34 mouse cellular contexts compared by ENCODE assay signal in genomic region chr17:9397493-9397892, GRCm38 (mm10). TPM values are rescaled to one million over a fixed set of nuclear protein-coding genes. Genes with fewer than 3 reads are reported as not detected.
A peak's percentile ranks its signal among the peaks of the same experiment; 100 is the strongest.
DNase-seq lines count a peak whose midpoint lies in the region; ATAC-seq and TF ChIP-seq lines count a peak whose summit lies in the region.
"Had no signal": no experiment of that assay in that cellular context is flagged by ENCODE, and none has a peak within 500 bp of the region (broad histone marks: within the 10 kb centered on the region; RNA-seq: fewer than 3 reads in every experiment).

No protein-coding gene starts in this region.

- no peaks in the 10 kb centered on the region for H3K27me3 ChIP-seq in liver, embryonic 13.5 days
- no peaks in the 10 kb centered on the region for H3K27me3 ChIP-seq in liver, embryonic 12.5 days (replicated peaks)
- H3K27me3 ChIP-seq in liver, postnatal 0 days (ENCODE audit: insufficient read depth, low read length): no peaks in the 10 kb centered on the region
- H3K27me3 ChIP-seq: embryonic facial prominence, embryonic 13.5 days; forebrain, embryonic 12.5 days; forebrain, embryonic 15.5 days; heart, embryonic 13.5 days had no signal

- H3K36me3 ChIP-seq in liver, embryonic 13.5 days: no peaks in the 10 kb centered on the region
- H3K36me3 ChIP-seq in liver, embryonic 12.5 days: no peaks in the 10 kb centered on the region
- H3K36me3 ChIP-seq in liver, postnatal 0 days (replicated peaks; ENCODE audit: insufficient read depth, low read length): no peaks in the 10 kb centered on the region
- H3K36me3 ChIP-seq: embryonic facial prominence, embryonic 10.5 days; embryonic facial prominence, embryonic 13.5 days; forebrain, embryonic 12.5 days; forebrain, embryonic 15.5 days; heart, embryonic 10.5 days; heart, embryonic 13.5 days had no signal

- no peak overlapping the region for H3K27ac ChIP-seq in liver, embryonic 13.5 days
- H3K27ac ChIP-seq in liver, embryonic 12.5 days: no peak overlapping the region
- H3K27ac ChIP-seq in liver, postnatal 0 days (ENCODE audit: low read depth): no peak overlapping the region
- H3K27ac ChIP-seq: embryonic facial prominence, embryonic 10.5 days; embryonic facial prominence, embryonic 13.5 days; forebrain, embryonic 12.5 days; forebrain, embryonic 15.5 days; heart, adult 2 months; heart, embryonic 10.5 days; heart, embryonic 13.5 days; hindbrain, embryonic 14.5 days; hindbrain, postnatal 0 days had no signal

- 65% methylated on average over 7 of the region's 7 CpGs for WGBS in liver, embryonic 13.5 days (ENCODE audit: insufficient replicate concordance)
- WGBS in liver, embryonic 12.5 days (ENCODE audit: insufficient replicate concordance): 64% methylated on average over 7 of the region's 7 CpGs
- WGBS in liver, postnatal 0 days (ENCODE audit: insufficient replicate concordance): 57% methylated on average over 7 of the region's 7 CpGs

- DNase-seq in liver, embryonic 13.5 days: no peak
- DNase-seq in ZHBTc4 (ENCODE audit: low read depth, low spot score): peak; percentile 11
- no peak for DNase-seq in liver, postnatal 0 days
- DNase-seq in testis, postnatal 14 days (ENCODE audit: low spot score): no peak
- DNase-seq in kidney, postnatal 14 days: no peak
- DNase-seq in gastrocnemius, postnatal 25 days: no peak
- DNase-seq: adrenal gland, adult 2 months; adrenal gland, postnatal 14 days; B cell, adult 2 months; cerebellum, adult 11 months; cerebellum, adult 2 months; cerebellum, postnatal 10 days; cerebellum, postnatal 36 days; embryo, embryonic 11 days; gastrocnemius, postnatal 36 days; heart, adult 2 months; heart, postnatal 14 days; heart, postnatal 4 days had no signal

- H3K9ac ChIP-seq in liver, embryonic 13.5 days: no peak overlapping the region
- no peak overlapping the region for H3K9ac ChIP-seq in liver, embryonic 12.5 days
- no peak overlapping the region for H3K9ac ChIP-seq in liver, postnatal 0 days (replicated peaks)
- H3K9ac ChIP-seq: embryonic facial prominence, embryonic 13.5 days; forebrain, embryonic 12.5 days; forebrain, embryonic 15.5 days; heart, embryonic 13.5 days; hindbrain, embryonic 14.5 days had no signal

- peaks cover 3% of the 10 kb centered on the region; the same call in 1 of the 2 replicates for H3K4me1 ChIP-seq in liver, embryonic 13.5 days (replicated peaks)
- no peaks in the 10 kb centered on the region for H3K4me1 ChIP-seq in liver, embryonic 12.5 days
- no peaks in the 10 kb centered on the region for H3K4me1 ChIP-seq in liver, postnatal 0 days (ENCODE audit: insufficient read depth)
- H3K4me1 ChIP-seq: embryonic facial prominence, embryonic 10.5 days; forebrain, embryonic 12.5 days; heart, embryonic 10.5 days had no signal

- TF ChIP-seq CTCF in liver, postnatal 0 days (IDR thresholded peaks at IDR 0.05; ENCODE audit: low read depth): no peak

- no peak overlapping the region for H3K4me2 ChIP-seq in liver, embryonic 13.5 days
- H3K4me2 ChIP-seq in liver, embryonic 12.5 days: no peak overlapping the region
- H3K4me2 ChIP-seq in liver, postnatal 0 days (ENCODE audit: low read depth, low read length): peak overlapping the region; percentile 47
- H3K4me2 ChIP-seq: embryonic facial prominence, embryonic 13.5 days; forebrain, embryonic 12.5 days; forebrain, embryonic 15.5 days; heart, embryonic 13.5 days; hindbrain, embryonic 14.5 days had no signal

- ATAC-seq in liver, embryonic 13.5 days (ENCODE audit: low read depth): peak; percentile 39; the same call in 1 of the 2 replicates
- no peak for ATAC-seq in liver, embryonic 12.5 days
- peak; percentile 64; the same call in 1 of the 2 replicates for ATAC-seq in liver, postnatal 0 days
- ATAC-seq: forebrain, embryonic 15.5 days; hindbrain, postnatal 0 days had no signal

- no peaks in the 10 kb centered on the region for H3K9me3 ChIP-seq in liver, embryonic 13.5 days (replicated peaks)
- H3K9me3 ChIP-seq in liver, embryonic 12.5 days (replicated peaks): no peaks in the 10 kb centered on the region
- H3K9me3 ChIP-seq in liver, postnatal 0 days (ENCODE audit: low read length): no peaks in the 10 kb centered on the region
- H3K9me3 ChIP-seq: embryonic facial prominence, embryonic 10.5 days; embryonic facial prominence, embryonic 13.5 days; forebrain, embryonic 12.5 days; heart, embryonic 10.5 days; heart, embryonic 13.5 days had no signal

- H3K4me3 ChIP-seq in liver, embryonic 13.5 days (replicated peaks): no peak overlapping the region
- H3K4me3 ChIP-seq in liver, embryonic 12.5 days: no peak overlapping the region
- no peak overlapping the region for H3K4me3 ChIP-seq in liver, postnatal 0 days (ENCODE audit: low read depth, low read length)
- H3K4me3 ChIP-seq: embryonic facial prominence, embryonic 10.5 days; embryonic facial prominence, embryonic 13.5 days; erythroblast, embryonic 14.5 days; forebrain, embryonic 12.5 days; forebrain, embryonic 15.5 days; heart, adult 2 months; heart, embryonic 10.5 days; heart, embryonic 13.5 days had no signal

- TF ChIP-seq EP300 in liver, postnatal 0 days (IDR thresholded peaks at IDR 0.05; ENCODE audit: low read depth): no peak

RNA-seq across cellular contexts. Expression of gene Gm17728, which starts 24.4 kb away (rescaled TPM):
- polyA plus RNA-seq in liver, embryonic 13.5 days (2015; fragmentation: Nextera tagmentation; extraction: Ambion mirVana): not detected in 2 replicates
- polyA plus RNA-seq in liver, embryonic 12.5 days (2016; fragmentation: Nextera tagmentation; extraction: Ambion mirVana): not detected in 2 replicates
- polyA plus RNA-seq in liver, postnatal 0 days (2015; fragmentation: Nextera tagmentation; extraction: Ambion mirVana): not detected in 2 replicates
- not detected for total RNA-seq in gastrocnemius, postnatal 25 days (2021)
- total RNA-seq: adrenal gland, adult 2 months; adrenal gland, postnatal 14 days; adrenal gland, postnatal 4 days; gastrocnemius, adult 8-10 months; gastrocnemius, postnatal 36 days; granulocyte monocyte progenitor cell, adult 5-6 weeks; heart, adult 2 months; heart, postnatal 14 days; heart, postnatal 4 days; hindbrain, postnatal 0 days had no signal
- polyA plus RNA-seq: adrenal gland, adult 2 months; cerebellum, adult 2 months; cortical plate, adult 2 months; embryonic facial prominence, embryonic 10.5 days; embryonic facial prominence, embryonic 13.5 days; erythroblast, embryonic 14.5 days; forebrain, embryonic 12.5 days; forebrain, embryonic 15.5 days; heart, adult 2 months; heart, embryonic 10.5 days; heart, embryonic 13.5 days; heart, embryonic 16.5 days; hindbrain, embryonic 11.5 days; hindbrain, embryonic 14.5 days; hindbrain, postnatal 0 days had no signal
